Mouse (Mus musculus) embryonic fibroblast, embryonic 13.5 days (primary cell): ENCODE measurements at regions not wholly inside any gene's neighbourhood (a gene's known extent, or its start where the extent isn't known, plus 50 kb on each side); places are given as distances from the start of the nearest gene placed in this dataset.

Experiments used
- H3K27ac ChIP-seq: 2 replicates; pipeline ENCODE4 v1.5.1; 2012; ENCODE audit warnings: low read length, control low read depth, inconsistent platforms; ENCODE audit not compliant: insufficient read depth
- H3K4me1 ChIP-seq: 2 replicates; pipeline ENCODE4 v1.6.1; 2011; ENCODE audit warnings: low read length; ENCODE audit not compliant: control insufficient read depth, insufficient read depth
- H3K4me3 ChIP-seq: 2 replicates; pipeline ENCODE4 v1.5.1; 2011; ENCODE audit warnings: mild to moderate bottlenecking, control low read depth, low read length; ENCODE audit not compliant: insufficient read depth
- CTCF ChIP-seq: IDR thresholded peaks from 2 replicates; pipeline ENCODE4 v1.5.1; 2011; ENCODE audit warnings: mild to moderate bottlenecking, control low read depth, low read length, moderate library complexity, borderline replicate concordance; ENCODE audit not compliant: insufficient read depth
- POLR2A ChIP-seq: IDR thresholded peaks from 2 replicates; pipeline ENCODE4 v1.6.1; 2011; ENCODE audit warnings: low read depth, mild to moderate bottlenecking, control low read depth, low read length, moderate library complexity

- TF ChIP-seq CTCF (no peak), POLR2A (no peak)
Measured at GRCm38 (mm10) chr10:111795756-111796155, 176.7 kb upstream of the Krr1 start.

DNA sequence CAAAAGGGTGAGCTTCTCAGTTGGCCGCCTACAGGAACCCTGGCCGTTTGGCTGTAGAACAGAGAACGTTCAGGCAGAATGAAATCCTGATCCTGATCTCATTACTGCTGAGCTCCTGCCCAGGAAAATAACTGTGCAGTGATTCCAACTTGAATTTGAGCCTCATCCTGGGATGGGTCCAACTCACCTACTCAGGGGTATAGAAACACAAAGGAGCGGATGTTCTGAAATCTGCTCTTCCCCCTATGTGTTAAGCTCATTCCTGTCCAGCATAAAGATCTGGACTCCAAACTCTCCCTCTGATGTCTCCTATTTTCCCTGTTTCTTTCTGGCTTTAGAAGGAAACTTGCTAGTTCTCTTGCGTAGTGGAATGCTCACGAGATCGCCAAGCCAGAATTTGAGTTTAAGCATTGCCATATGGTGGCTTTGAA is 173.6 kb upstream of the Krr1 start:
- no peak for TF ChIP-seq CTCF
- TF ChIP-seq POLR2A, result no peak
- Histone ChIP-seq H3K4me1 (peaks cover 3% of the 10 kb centered on the region; the same call in 1 of the 2 replicates), H3K27ac (no peak overlapping the region), H3K4me3 (no peak overlapping the region)

More at GRCm38 (mm10) chr10:111795756-111796155, 176.7 kb upstream of the Krr1 start:
- H3K4me1 ChIP-seq, result no peaks in the 10 kb centered on the region
- no peak overlapping the region for H3K4me3 ChIP-seq
- H3K27ac ChIP-seq, result no peak overlapping the region

GRCm38 (mm10) chr10:111799850-111800589 is 172.4 kb upstream of the Krr1 start:
- Histone ChIP-seq H3K4me1 (peaks cover 3% of the 10 kb centered on the region; the same call in 1 of the 2 replicates), H3K27ac (no peak overlapping the region), H3K4me3 (no peak overlapping the region)
- TF ChIP-seq POLR2A (no peak), CTCF (no peak)

DNA sequence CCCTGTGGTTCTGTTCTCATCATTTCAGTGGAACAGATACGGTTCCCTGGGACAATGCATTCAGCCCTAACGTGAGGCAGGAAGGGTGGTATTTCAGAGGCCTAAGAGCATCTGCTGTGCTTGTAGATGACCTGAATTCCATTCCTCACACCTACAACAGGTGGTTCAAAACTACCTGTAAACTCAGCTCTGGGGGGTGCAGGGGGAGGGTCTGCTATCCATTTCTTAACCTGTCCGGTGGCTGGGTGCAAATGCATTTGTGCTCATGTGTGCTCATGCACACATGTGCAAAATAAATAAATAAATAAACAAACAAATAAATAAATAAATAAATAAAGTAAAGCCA is 171.9 kb upstream of the Krr1 start:
- H3K4me3 ChIP-seq, result no peak overlapping the region
- TF ChIP-seq CTCF (no peak), POLR2A (no peak)
- H3K4me1 ChIP-seq, result peaks cover 3% of the 10 kb centered on the region; the same call in 1 of the 2 replicates
- no peak overlapping the region for H3K27ac ChIP-seq

DNA sequence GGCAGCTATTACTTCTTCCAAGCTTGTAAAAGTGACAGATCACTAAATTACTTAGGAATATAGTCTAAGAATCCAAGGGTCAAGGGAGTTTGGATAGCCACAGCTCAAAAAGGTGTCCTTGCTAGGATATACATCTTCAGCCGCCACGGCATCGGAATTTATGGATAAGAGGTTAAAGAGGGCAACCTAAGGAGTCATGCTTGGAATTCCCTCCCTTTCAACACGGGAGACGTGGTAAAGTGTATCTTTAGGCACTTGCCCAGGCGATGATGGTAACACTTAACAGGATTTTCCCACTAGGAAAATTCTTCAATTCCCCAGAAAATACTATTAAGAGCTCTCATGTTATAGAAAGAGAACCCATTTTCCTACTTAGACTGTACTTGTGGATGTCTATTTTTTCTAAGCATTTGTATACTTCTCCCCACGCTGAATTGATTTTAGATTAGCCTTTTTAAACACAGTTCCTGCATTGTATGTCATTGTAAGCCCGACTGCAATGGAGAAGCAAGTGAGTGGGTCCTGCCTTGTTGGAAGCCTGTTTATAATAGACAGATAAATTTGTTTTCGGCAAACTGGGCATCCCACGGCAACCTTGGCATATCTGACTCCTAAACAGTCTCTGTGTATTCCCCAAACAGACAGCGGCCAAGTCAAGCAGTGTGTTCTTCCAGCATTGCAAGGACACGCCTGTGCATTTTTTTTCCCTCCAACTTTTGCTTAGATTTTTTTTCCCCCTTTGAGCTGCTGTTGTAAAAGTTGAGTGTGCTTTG is 171.3 kb upstream of the Krr1 start:
- no peak overlapping the region for H3K4me3 ChIP-seq
- no peak for TF ChIP-seq CTCF
- no peak for TF ChIP-seq POLR2A
- peaks cover 3% of the 10 kb centered on the region; the same call in 1 of the 2 replicates for H3K4me1 ChIP-seq
- H3K27ac ChIP-seq, result no peak overlapping the region

DNA sequence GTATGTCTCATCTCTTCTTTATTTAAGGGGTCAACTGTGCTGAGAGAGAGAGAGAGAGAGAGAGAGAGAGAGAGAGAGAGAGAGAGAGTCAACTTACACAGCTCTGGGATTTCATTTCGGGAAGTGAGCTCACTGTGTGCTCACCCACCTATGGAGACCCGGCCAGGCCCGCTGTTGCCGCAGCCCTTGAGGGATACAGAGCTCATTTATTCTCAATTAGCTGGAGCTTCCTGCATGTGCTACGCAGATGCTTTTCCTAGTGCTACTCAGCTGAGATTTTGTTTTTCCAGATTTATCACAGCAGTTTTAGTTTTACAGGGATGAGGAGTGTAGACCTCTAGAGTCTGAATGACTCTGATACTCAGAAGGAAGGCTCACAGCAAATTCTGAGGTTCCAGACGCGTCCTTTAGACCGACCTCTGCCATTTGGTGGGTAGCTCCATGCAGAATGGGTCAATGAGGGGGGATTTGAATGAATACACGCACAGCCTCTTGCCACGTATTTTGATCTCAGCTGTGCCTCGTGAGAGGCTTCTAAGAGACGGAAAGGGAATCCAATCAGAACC is 170.6 kb upstream of the Krr1 start:
- no peak for TF ChIP-seq POLR2A

DNA sequence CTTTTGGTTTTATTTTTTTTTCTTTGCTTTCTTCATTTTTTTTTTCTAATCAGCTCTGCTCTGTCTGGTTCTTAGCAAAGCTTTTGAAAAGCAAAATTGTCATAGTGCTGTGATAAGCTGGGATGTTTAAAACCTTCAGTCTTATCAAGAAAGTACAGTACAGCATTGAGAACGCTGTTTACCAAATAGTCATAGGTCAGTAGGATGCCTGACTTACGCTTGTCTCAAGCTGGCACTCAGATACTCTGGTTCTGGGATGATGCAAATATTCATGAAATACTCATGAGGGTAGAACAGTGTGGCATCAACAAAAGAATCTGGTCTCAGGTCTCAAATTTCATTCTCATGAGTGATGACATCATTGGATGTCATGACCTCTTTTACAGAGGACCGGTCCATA is 166.1 kb upstream of the Krr1 start:
- H3K27ac ChIP-seq, result no peak overlapping the region
- H3K4me1 ChIP-seq, result peaks cover 4% of the 10 kb centered on the region; the same call in 1 of the 2 replicates
- TF ChIP-seq CTCF, result no peak
- TF ChIP-seq POLR2A, result no peak
- no peak overlapping the region for H3K4me3 ChIP-seq

More for the DNA sequence above, 170.6 kb upstream of the Krr1 start:
- no peak overlapping the region for H3K27ac ChIP-seq
- peaks cover 4% of the 10 kb centered on the region; the same call in 1 of the 2 replicates for H3K4me1 ChIP-seq
- H3K4me3 ChIP-seq, result no peak overlapping the region

GRCm38 (mm10) chr10:111806916-111807315 is 165.5 kb upstream of the Krr1 start:
- TF ChIP-seq CTCF, result no peak
- TF ChIP-seq POLR2A, result no peak
- Histone ChIP-seq H3K4me3 (no peak overlapping the region), H3K4me1 (0 out of 2 replicates have a peak, but pooled peaks cover 4% of the 10 kb centered on the region), H3K27ac (no peak overlapping the region)

DNA sequence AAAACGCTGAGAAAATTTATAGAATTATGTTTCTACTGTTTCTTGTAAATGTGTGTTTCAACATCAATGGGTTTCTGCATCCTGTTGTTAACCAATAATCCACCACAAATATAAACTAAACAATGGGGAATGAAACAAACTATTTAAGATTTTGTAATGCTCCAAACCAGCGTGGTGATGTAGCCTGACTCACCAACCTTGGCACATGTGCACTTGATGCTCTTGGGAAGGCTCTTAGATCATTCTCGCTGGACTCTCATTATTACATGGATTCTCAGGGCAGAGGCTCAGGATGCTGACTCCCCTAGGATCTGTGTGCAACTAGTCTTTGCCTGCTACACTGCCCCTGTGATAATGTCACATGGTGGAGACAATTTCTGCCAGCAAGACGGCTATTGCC is 158.7 kb upstream of the Krr1 start:
- Histone ChIP-seq H3K4me3 (no peak overlapping the region), H3K4me1 (no peaks in the 10 kb centered on the region), H3K27ac (no peak overlapping the region)
- TF ChIP-seq CTCF, result no peak
- TF ChIP-seq POLR2A, result no peak

GRCm38 (mm10) chr10:111814648-111815047 is 157.8 kb upstream of the Krr1 start:
- no peaks in the 10 kb centered on the region for H3K4me1 ChIP-seq
- no peak overlapping the region for H3K27ac ChIP-seq
- H3K4me3 ChIP-seq, result no peak overlapping the region
- TF ChIP-seq CTCF, result no peak
- no peak for TF ChIP-seq POLR2A
